Mouse (Mus musculus) G1E (cell line): ENCODE results near the gene Emc10. TPM values are rescaled to one million over a fixed set of nuclear protein-coding genes. Genes with fewer than 3 reads are reported as not detected.

Experiments
- ATAC-seq: 2 replicates; pipeline ENCODE4 v1.8.0; 2016; ENCODE audit warnings: mild to moderate bottlenecking; ENCODE audit not compliant: insufficient number of reproducible peaks, poor library complexity, low FRiP score, severe bottlenecking; ENCODE audit errors: extremely low read depth
- DNase-seq: peaks from one replicate; pipeline ENCODE4 v3.0.0; 2012; ENCODE audit warnings: low spot score
- H3K27me3 ChIP-seq: 2 replicates; pipeline ENCODE4 v1.6.1; 2012; ENCODE audit warnings: mild to moderate bottlenecking, low read length, inconsistent platforms; ENCODE audit not compliant: insufficient read depth
- H3K36me3 ChIP-seq: replicated peaks from 2 replicates; pipeline ENCODE3; 2012; ENCODE audit warnings: mild to moderate bottlenecking, inconsistent platforms
- H3K4me1 ChIP-seq: 2 replicates; pipeline ENCODE4 v1.6.1; 2012; ENCODE audit warnings: low read depth, low read length, inconsistent platforms, mixed read lengths; ENCODE audit not compliant: insufficient read depth
- H3K4me3 ChIP-seq: 2 replicates; pipeline ENCODE4 v1.5.1; 2012; ENCODE audit warnings: low read depth, mild to moderate bottlenecking, inconsistent platforms, low read length, moderate library complexity, mixed read lengths
- H3K9me3 ChIP-seq: replicated peaks from 2 replicates; pipeline ENCODE4 v1.6.1; 2012; ENCODE audit warnings: inconsistent platforms
- CTCF ChIP-seq: IDR thresholded peaks from 2 replicates; pipeline ENCODE4 v1.5.1; 2012; ENCODE audit warnings: low read depth, low read length, inconsistent platforms, mixed read lengths
- GATA1 ChIP-seq: IDR thresholded peaks from 2 replicates; pipeline ENCODE4 v1.6.1; 2012; ENCODE audit warnings: borderline replicate concordance, low read length, inconsistent platforms, mixed read lengths
- GATA2 ChIP-seq: IDR thresholded peaks from 2 replicates; pipeline ENCODE4 v1.6.1; 2012; ENCODE audit warnings: low read depth, low read length, inconsistent platforms, borderline replicate concordance
- POLR2AphosphoS5 ChIP-seq: IDR thresholded peaks from 2 replicates; pipeline ENCODE4 v1.6.1; 2012; ENCODE audit warnings: low read depth, low read length, inconsistent platforms; ENCODE audit not compliant: insufficient replicate concordance
- TAL1 ChIP-seq: conservative IDR thresholded peaks from 2 replicates; pipeline ENCODE4 v1.6.1; 2012; ENCODE audit warnings: low read depth, low read length, inconsistent platforms, mixed read lengths
- polyA plus RNA-seq: library from polyadenylated mRNA; stranded (reverse); fragments of >175 nt; gene quantifications from 2 replicates; pipeline ENCODE4 v1.2.3, GENCODE M21; 2012
- total RNA-seq, 2 experiments: library from RNA; stranded (forward) in 1 of 2; stranded (reverse) in 1 of 2; fragments of 200-1000 nt in 1 of 2; fragments of >200 nt in 1 of 2; fragmentation: Nextera tagmentation in 1 of 2; gene quantifications; 2 replicates each; pipeline ENCODE4 v1.2.3; 2014 to 2017

Gene Emc10
- total and polyA plus RNA-seq, 3 experiments = 19.0 to 147 (median 33.3) TPM

DNA sequence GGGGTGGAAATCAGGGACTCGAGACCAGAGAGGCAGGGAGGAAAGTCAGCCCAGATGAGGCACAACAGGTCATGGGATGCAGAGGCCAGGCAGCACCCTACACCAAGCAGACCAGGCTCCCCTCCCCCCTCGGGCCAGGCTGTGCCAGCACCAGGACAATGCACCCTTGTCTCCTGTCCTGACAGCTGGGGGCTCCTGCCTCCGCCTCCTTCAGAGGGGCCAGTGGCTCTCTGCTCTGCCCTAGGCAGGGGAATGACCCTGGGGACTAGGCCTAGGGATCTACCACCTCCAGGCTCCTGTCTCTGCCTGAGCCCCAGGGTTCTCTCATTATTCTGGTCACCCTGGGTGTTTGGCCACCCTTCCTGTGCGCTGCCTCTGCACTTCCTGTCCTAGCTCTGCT is 21.9 kb downstream of the Emc10 start:
- TF ChIP-seq TAL1 (no peak), GATA1 (no peak), POLR2AphosphoS5 (no peak), CTCF (no peak), GATA2 (no peak)
- no peak for DNase-seq
- Histone ChIP-seq H3K4me1 (peaks cover 53% of the 10 kb centered on the region), H3K4me3 (no peak overlapping the region), H3K27me3 (peaks cover 26% of the 10 kb centered on the region), H3K9me3 (no peaks in the 10 kb centered on the region), H3K36me3 (peaks cover 28% of the 10 kb centered on the region)
- ATAC-seq = no peak

DNA sequence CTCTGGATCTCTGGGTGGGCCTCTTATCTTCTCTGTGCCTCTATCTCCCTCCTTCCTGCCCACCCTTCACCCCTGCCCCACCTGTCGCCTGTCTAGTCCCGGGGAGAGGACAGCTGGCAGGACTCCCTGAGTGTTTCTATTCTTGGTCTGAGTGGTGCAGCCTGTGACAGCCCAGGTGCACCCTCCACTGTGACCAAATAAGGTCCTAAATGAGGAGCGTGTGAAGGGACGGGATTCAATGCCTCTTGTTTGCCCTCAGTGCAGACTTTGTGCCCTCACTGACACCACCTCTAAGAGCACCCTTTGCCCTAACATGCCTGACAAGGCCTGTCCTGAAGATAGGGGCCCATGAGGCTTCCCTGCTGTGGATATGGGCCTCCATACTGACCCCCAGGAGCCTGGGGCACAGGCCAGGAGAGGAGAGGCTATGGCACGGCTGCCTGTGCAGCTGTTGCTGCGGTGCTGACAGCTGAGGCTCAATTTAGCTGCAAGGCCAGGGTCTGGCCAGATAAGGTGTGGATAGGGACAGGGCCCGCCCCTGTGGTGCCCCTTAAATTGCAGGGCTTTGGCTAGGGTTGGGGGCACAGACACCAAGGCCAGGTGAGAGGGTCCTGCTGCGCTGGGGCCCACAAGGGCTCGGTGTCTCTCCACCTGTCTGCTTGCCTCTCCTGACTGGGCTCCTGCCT is 23.2 kb downstream of the Emc10 start:
- Histone ChIP-seq H3K9me3 (no peaks in the 10 kb centered on the region), H3K27me3 (peaks cover 18% of the 10 kb centered on the region), H3K36me3 (peaks cover 37% of the 10 kb centered on the region), H3K4me1 (peaks cover 65% of the 10 kb centered on the region), H3K4me3 (no peak overlapping the region; the same call in 1 of the 2 replicates)
- ATAC-seq (no peak), DNase-seq (no peak)
- TF ChIP-seq POLR2AphosphoS5 (no peak), GATA2 (no peak), CTCF (no peak), GATA1 (no peak), TAL1 (no peak)

DNA sequence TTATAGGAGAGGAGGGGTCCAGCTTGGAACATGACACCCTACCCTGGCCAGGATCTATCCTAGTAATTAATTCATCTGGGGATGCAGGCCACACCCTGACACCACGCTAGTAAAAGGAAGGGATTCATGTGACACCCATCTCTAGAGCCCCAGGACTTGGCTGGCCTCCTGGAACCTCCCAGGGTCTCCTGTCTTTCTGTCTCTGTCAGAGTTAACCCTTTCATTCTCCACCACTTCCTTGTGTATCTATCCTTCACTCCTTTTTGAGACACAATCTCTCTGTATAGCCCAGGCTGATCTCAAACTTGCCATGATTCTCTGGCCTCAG is 23.8 kb downstream of the Emc10 start:
- Histone ChIP-seq H3K27me3 (peaks cover 15% of the 10 kb centered on the region), H3K9me3 (no peaks in the 10 kb centered on the region), H3K36me3 (peaks cover 37% of the 10 kb centered on the region), H3K4me1 (peaks cover 68% of the 10 kb centered on the region), H3K4me3 (no peak overlapping the region)
- DNase-seq (no peak), ATAC-seq (no peak)
- TF ChIP-seq GATA1 = no peak
- TF ChIP-seq GATA2 = no peak
- TF ChIP-seq TAL1 = no peak
- no peak for TF ChIP-seq CTCF
- TF ChIP-seq POLR2AphosphoS5 = no peak

DNA sequence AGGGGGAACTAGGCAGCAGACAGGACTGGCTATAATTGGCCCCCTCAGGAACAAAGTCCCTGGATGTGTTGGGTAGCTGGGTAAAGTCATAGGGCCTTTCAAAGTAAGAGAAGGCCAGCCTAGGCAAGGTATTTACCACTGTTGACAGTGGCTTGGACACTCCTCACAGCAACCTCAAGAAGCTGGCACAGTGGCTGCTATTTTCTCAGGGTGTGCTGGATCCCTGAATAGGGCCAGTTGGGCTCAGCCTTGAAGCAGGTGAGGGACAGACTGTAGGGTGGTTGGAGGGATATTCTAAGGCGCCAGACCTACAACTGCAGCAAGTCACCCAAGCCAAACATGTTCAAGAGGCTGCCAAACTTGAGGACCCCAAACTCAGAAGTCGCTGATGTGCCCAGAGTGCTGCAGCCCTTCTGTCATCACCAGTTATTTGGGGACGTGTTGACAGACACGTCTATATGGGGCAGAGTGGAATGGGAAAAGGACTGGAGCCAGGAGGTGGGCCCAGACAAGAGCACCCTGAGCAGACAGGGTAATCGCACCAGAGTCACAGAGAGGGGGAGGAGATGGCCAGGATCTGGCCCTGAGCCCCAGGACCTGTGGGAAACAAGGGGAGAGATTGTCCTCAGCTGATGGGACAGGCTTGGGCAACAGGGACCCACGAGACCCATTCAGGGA is 24.3 kb downstream of the Emc10 start:
- TF ChIP-seq POLR2AphosphoS5 (no peak), GATA1 (no peak), TAL1 (no peak), CTCF (no peak), GATA2 (no peak)

DNA sequence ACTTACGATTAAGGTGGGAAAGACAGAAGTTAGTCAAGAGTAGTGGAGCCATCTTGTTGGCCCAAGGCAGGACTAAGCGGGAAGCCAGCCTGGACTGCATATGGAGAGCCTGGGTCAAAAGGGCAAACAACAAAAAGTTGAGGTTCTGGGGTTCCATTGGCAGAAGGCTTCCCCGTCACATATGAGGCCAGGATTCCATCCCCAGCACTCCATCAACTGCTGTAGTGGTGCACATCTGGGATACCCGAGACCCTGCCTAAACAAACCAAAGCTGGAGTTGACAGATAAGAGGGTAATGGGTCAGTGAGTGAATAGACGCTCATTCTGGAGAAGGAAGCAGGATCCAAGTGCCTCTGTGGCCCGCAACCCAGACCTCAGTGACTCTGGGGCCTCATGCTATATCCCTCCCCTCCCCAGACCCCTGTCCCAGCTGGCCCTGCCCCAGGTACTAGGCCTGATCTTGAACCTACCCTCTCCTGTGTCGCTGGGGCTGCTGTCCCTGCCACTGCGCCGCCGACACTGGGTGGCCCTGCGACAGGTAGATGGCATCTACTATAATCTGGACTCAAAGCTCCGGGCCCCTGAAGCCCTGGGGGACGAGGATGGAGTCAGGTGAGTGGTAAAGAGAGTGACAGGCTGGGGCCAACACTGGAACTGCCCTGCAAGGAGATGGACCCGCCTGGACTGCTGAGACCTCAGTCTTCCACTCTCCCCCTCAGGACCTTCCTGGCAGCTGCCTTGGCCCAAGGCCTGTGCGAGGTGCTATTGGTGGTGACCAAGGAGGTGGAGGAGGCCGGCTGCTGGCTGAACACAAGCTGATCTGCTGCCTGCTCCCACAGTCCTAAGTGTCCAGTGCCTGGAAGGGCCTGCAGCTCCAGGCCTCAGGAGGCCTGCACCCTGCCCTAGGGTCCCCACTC is 25.4 kb downstream of the Emc10 start:
- no peak for ATAC-seq
- peaks cover 80% of the 10 kb centered on the region for H3K4me1 ChIP-seq

More for the DNA sequence above, 24.3 kb downstream of the Emc10 start:
- ATAC-seq (no peak), DNase-seq (no peak)
- H3K4me1 ChIP-seq = peaks cover 73% of the 10 kb centered on the region
- H3K9me3 ChIP-seq = no peaks in the 10 kb centered on the region
- peaks cover 37% of the 10 kb centered on the region for H3K36me3 ChIP-seq
- H3K27me3 ChIP-seq = peaks cover 15% of the 10 kb centered on the region
- no peak overlapping the region for H3K4me3 ChIP-seq

More for the DNA sequence above, 25.4 kb downstream of the Emc10 start:
- Histone ChIP-seq H3K36me3 (peaks cover 37% of the 10 kb centered on the region), H3K9me3 (no peaks in the 10 kb centered on the region), H3K27me3 (peaks cover 15% of the 10 kb centered on the region), H3K4me3 (no peak overlapping the region; the same call in 1 of the 2 replicates)
- TF ChIP-seq CTCF = no peak
- TF ChIP-seq TAL1 = peak; percentile 37; the same call in 1 of the 2 replicates
- DNase-seq = no peak
